Mouse (Mus musculus) CH12.LX (cell line): ENCODE data around the gene Siglec1.

Experiments used
- BHLHE40 ChIP-seq: IDR thresholded peaks from 2 replicates; pipeline ENCODE4 v1.6.1; 2011; ENCODE audit warnings: mild to moderate bottlenecking, low read depth, low read length, improper control_type of control experiment
- CTCF ChIP-seq, 2 experiments: IDR thresholded peaks in 1 of 2; conservative IDR thresholded peaks in 1 of 2; 2 replicates each; pipeline ENCODE4 v1.5.1; 2011 to 2012; ENCODE audit warnings: low read depth in 2 of 2, low read length in 2 of 2, improper control_type of control experiment in 1 of 2, inconsistent platforms in 1 of 2, mild to moderate bottlenecking in 1 of 2, moderate library complexity in 1 of 2
- EP300 ChIP-seq: IDR thresholded peaks from 2 replicates; pipeline ENCODE4 v1.6.1; 2011; ENCODE audit warnings: low read length, improper control_type of control experiment
- JUND ChIP-seq: conservative IDR thresholded peaks from 2 replicates; pipeline ENCODE4 v1.6.1; 2011; ENCODE audit warnings: low read depth, low read length, improper control_type of control experiment
- MAFK ChIP-seq: IDR thresholded peaks from 2 replicates; pipeline ENCODE4 v1.6.1; 2011; ENCODE audit warnings: low read length, improper control_type of control experiment; ENCODE audit not compliant: insufficient replicate concordance
- MAX ChIP-seq: IDR thresholded peaks from 2 replicates; pipeline ENCODE4 v1.6.1; 2011; ENCODE audit warnings: low read length, improper control_type of control experiment
- POLR2A ChIP-seq: IDR thresholded peaks from 2 replicates; pipeline ENCODE4 v1.6.1; 2011; ENCODE audit warnings: low read depth, mild to moderate bottlenecking, improper control_type of control experiment, low read length
- SIN3A ChIP-seq: IDR thresholded peaks from 2 replicates; pipeline ENCODE4 v1.6.1; 2012; ENCODE audit warnings: low read length, improper control_type of control experiment, inconsistent platforms
- TBP ChIP-seq: conservative IDR thresholded peaks from 2 replicates; pipeline ENCODE4 v1.6.1; 2011; ENCODE audit warnings: low read depth, low read length, improper control_type of control experiment
- TCF12 ChIP-seq: IDR thresholded peaks from 2 replicates; pipeline ENCODE4 v1.6.1; 2014; ENCODE audit warnings: low read depth, mild to moderate bottlenecking, inconsistent platforms, low read length, improper control_type of control experiment
- ZNF384 ChIP-seq: IDR thresholded peaks from 2 replicates; pipeline ENCODE4 v1.6.1; 2012; ENCODE audit warnings: low read depth, low read length, improper control_type of control experiment, inconsistent platforms

DNA sequence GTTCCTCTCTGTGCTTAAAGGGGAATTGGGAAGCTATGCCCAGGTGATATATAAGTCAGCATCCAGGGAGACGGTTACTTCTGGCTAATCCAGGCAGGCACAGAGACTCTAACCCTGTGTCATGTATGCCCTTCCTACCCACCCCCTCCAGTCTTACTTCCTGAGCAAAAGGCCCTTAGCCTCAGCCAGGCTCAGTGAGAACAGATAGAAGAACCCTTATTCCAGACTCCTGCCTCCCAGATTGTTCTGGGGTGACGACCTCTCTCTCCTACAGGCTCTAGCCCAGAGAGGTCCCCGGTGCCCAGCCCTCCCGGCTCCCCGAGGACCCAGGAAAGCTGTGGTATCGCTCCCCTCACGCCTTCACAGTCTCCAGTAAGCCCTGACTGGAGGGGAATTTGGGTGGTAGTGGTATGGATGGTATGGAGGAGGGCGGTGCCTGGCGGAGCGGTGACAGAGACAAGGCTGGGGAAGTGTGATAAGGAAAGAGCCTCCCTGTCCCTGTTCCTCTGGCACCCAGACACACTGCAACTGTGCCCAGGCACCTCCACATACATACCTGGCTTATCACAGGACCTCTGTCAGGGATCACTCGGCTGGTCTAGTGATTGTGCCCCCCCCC, 49.1 kb upstream of the Siglec1 start:
- no peak for TF ChIP-seq TBP
- TF ChIP-seq MAX = no peak
- no peak for TF ChIP-seq ZNF384
- TF ChIP-seq CTCF (conservative IDR thresholded peaks at IDR 0.05 in 1 of 2, IDR thresholded peaks at IDR 0.05 in 1 of 2; ENCODE audit: low read depth in 2 of 2, low read length in 2 of 2) = no peak
- no peak for TF ChIP-seq JUND
- TF ChIP-seq EP300 = no peak
- no peak for TF ChIP-seq TCF12
- no peak for TF ChIP-seq POLR2A
- TF ChIP-seq SIN3A = no peak
- TF ChIP-seq MAFK = no peak
- no peak for TF ChIP-seq BHLHE40
